8 mouse cellular contexts compared by ENCODE assay signal in genomic region chr11:71019201-71020068, GRCm38 (mm10). TPM values are rescaled to one million over a fixed set of nuclear protein-coding genes. Genes with fewer than 3 reads are reported as not detected.
DNase-seq lines count a peak whose midpoint lies in the region; ATAC-seq lines count a peak whose summit lies in the region.

Mis12 (plus strand) TSS chr11:71019611.
Derl2 (minus strand) TSS chr11:71019841.

- peaks cover 27% of the 10 kb centered on the region for H3K36me3 ChIP-seq in heart, embryonic 14.5 days (ENCODE audit: control insufficient read depth, insufficient read depth, low read length)
- H3K36me3 ChIP-seq in liver, embryonic 13.5 days: peaks cover 29% of the 10 kb centered on the region
- H3K36me3 ChIP-seq in stomach, embryonic 16.5 days (ENCODE audit: control insufficient read depth, insufficient read depth, low read length): no peaks in the 10 kb centered on the region

- DNase-seq in c-Kit-negative CD71-positive TER-119-positive erythroid progenitor cells, embryonic 14.5 days (ENCODE audit: low read depth, low spot score): peak; percentile 97
- peak; percentile 100 for DNase-seq in fibroblast of lung, adult 2 months (ENCODE audit: low read depth)
- DNase-seq in kidney, postnatal 14 days: peak; percentile 99
- DNase-seq in liver, embryonic 13.5 days: peak; percentile 99
- peak; percentile 97 for DNase-seq in neural tube, embryonic 10.5 days (ENCODE audit: extremely low spot score, low spot score)

- H3K4me1 ChIP-seq in heart, embryonic 14.5 days (ENCODE audit: control insufficient read depth in 2 of 2, insufficient read depth in 2 of 2, low read length in 2 of 2): peaks cover 0 to 18% of the 10 kb centered on the region in 2 experiments; a peak in 2 of 4 replicates
- H3K4me1 ChIP-seq in liver, embryonic 13.5 days (replicated peaks): peaks cover 53% of the 10 kb centered on the region
- H3K4me1 ChIP-seq in stomach, embryonic 16.5 days (ENCODE audit: control insufficient read depth, insufficient read depth, low read length): peaks cover 27% of the 10 kb centered on the region

- peak within 1 kb of the TSS; percentile 80 to 93 for H3K27ac ChIP-seq in heart, embryonic 14.5 days (replicated peaks in 1 of 2; ENCODE audit: control insufficient read depth in 1 of 2, insufficient read depth in 1 of 2, low read depth in 2 of 2, low read length in 2 of 2)
- H3K27ac ChIP-seq in liver, embryonic 13.5 days: peak within 1 kb of the TSS; percentile 93
- H3K27ac ChIP-seq in stomach, embryonic 16.5 days (ENCODE audit: low read length): peak within 1 kb of the TSS; percentile 96

- no peaks in the 10 kb centered on the region for H3K27me3 ChIP-seq in heart, embryonic 14.5 days (ENCODE audit: control insufficient read depth, insufficient read depth, low read length)
- H3K27me3 ChIP-seq in liver, embryonic 13.5 days: no peaks in the 10 kb centered on the region
- H3K27me3 ChIP-seq in stomach, embryonic 16.5 days (ENCODE audit: control insufficient read depth, insufficient read depth, low read length): no peaks in the 10 kb centered on the region

- peak within 1 kb of the TSS; percentile 85 for H3K4me2 ChIP-seq in heart, embryonic 14.5 days (ENCODE audit: low read length)
- H3K4me2 ChIP-seq in liver, embryonic 13.5 days: peak within 1 kb of the TSS; percentile 89
- H3K4me2 ChIP-seq in stomach, embryonic 16.5 days (ENCODE audit: low read depth, low read length): peak within 1 kb of the TSS; percentile 90

- under 1% methylated on average over 68 of the region's 71 CpGs for WGBS in heart, embryonic 14.5 days
- WGBS in liver, embryonic 13.5 days (ENCODE audit: insufficient replicate concordance): under 1% methylated on average over 70 of the region's 71 CpGs
- WGBS in stomach, embryonic 16.5 days: under 1% methylated on average over 71 of the region's 71 CpGs

- H3K4me3 ChIP-seq in heart, embryonic 14.5 days (ENCODE audit: control insufficient read depth in 1 of 2, insufficient read depth in 1 of 2, low read depth in 1 of 2, low read length in 2 of 2): peak within 1 kb of the TSS; percentile 61 to 80
- H3K4me3 ChIP-seq in liver, embryonic 13.5 days (replicated peaks): peak within 1 kb of the TSS; percentile 82
- peak within 1 kb of the TSS; percentile 98 for H3K4me3 ChIP-seq in stomach, embryonic 16.5 days (replicated peaks; ENCODE audit: low read length)

- ATAC-seq in CD4-positive, CD25-positive, alpha-beta regulatory T cell, adult 4 months: peak; percentile 95
- ATAC-seq in heart, embryonic 14.5 days (ENCODE audit: insufficient number of reproducible peaks, insufficient read depth, low FRiP score, low read depth): peak; percentile 100
- peak; percentile 97 for ATAC-seq in liver, embryonic 13.5 days (ENCODE audit: low read depth)
- peak; percentile 100 for ATAC-seq in stomach, embryonic 16.5 days (ENCODE audit: insufficient read depth, low FRiP score)

- H3K9me3 ChIP-seq in heart, embryonic 14.5 days (ENCODE audit: control insufficient read depth, low read length): no peaks in the 10 kb centered on the region
- no peaks in the 10 kb centered on the region for H3K9me3 ChIP-seq in liver, embryonic 13.5 days (replicated peaks)
- H3K9me3 ChIP-seq in stomach, embryonic 16.5 days (replicated peaks; ENCODE audit: control insufficient read depth, low read length): no peaks in the 10 kb centered on the region

- H3K9ac ChIP-seq in heart, embryonic 14.5 days (ENCODE audit: low read length): peak within 1 kb of the TSS; percentile 90
- peak within 1 kb of the TSS; percentile 88 for H3K9ac ChIP-seq in liver, embryonic 13.5 days
- peak within 1 kb of the TSS; percentile 98 for H3K9ac ChIP-seq in stomach, embryonic 16.5 days (ENCODE audit: low read length)

RNA-seq across cellular contexts. Expression of gene Mis12, which starts in this region (rescaled TPM):
- polyA plus RNA-seq in CD4-positive, CD25-positive, alpha-beta regulatory T cell, adult 4 months (2017; shearing (Covaris generic)): 10 to 100 TPM; 18.8 to 24.4 TPM
- polyA plus RNA-seq in heart, embryonic 14.5 days (2014; fragmentation: Nextera tagmentation; extraction: Ambion mirVana): 17.2 and 18.2 TPM in 2 replicates
- 22.6 and 25.4 TPM in 2 replicates for polyA plus RNA-seq in liver, embryonic 13.5 days (2015; fragmentation: Nextera tagmentation; extraction: Ambion mirVana)
- 38.2 and 41.9 TPM in 2 replicates for polyA plus RNA-seq in stomach, embryonic 16.5 days (2015; fragmentation: Nextera tagmentation; extraction: Ambion mirVana)

RNA-seq across cellular contexts. Expression of gene Derl2, which starts in this region (rescaled TPM):
- polyA plus RNA-seq in CD4-positive, CD25-positive, alpha-beta regulatory T cell, adult 4 months (2017; shearing (Covaris generic)): 100 to 1,000 TPM; 121 to 138 TPM
- 26.7 and 33.0 TPM in 2 replicates for polyA plus RNA-seq in heart, embryonic 14.5 days (2014; fragmentation: Nextera tagmentation; extraction: Ambion mirVana)
- polyA plus RNA-seq in liver, embryonic 13.5 days (2015; fragmentation: Nextera tagmentation; extraction: Ambion mirVana): 36.8 and 50.0 TPM in 2 replicates
- polyA plus RNA-seq in stomach, embryonic 16.5 days (2015; fragmentation: Nextera tagmentation; extraction: Ambion mirVana): 51.2 and 63.1 TPM in 2 replicates

Comparison
In these comparisons a context has a peak if more than half of its experiments do, and no peak if none do; other contexts are left out.
1. Peak in every context shown above with its lines: DNase-seq, ATAC-seq, H3K4me3 ChIP-seq and H3K27ac ChIP-seq.